Mouse (Mus musculus) kidney, embryonic 16.5 days (tissue): ENCODE data around the gene Kcp. TPM values are rescaled to one million over a fixed set of nuclear protein-coding genes. Genes with fewer than 3 reads are reported as not detected.

Source experiments
- ATAC-seq: fragments of 200-750 bp; cut with Nextera tagmentation; 2 replicates; pipeline ENCODE4 v1.8.0; 2017; ENCODE audit warnings: moderate TSS enrichment; ENCODE audit not compliant: low FRiP score, low TSS enrichment
- H3K27ac ChIP-seq: fragments of 300-500 bp; sonication (generic); 2 replicates; pipeline ENCODE4 v1.5.1; 2014; ENCODE audit warnings: low read length
- H3K27me3 ChIP-seq: fragments of 300-500 bp; sonication (generic); 2 replicates; pipeline ENCODE4 v1.6.1; 2014; ENCODE audit warnings: low read length, control low read depth, mixed read lengths; ENCODE audit not compliant: insufficient read depth
- H3K36me3 ChIP-seq: fragments of 300-500 bp; sonication (generic); 2 replicates; pipeline ENCODE4 v1.6.1; 2014; ENCODE audit warnings: low read length, control low read depth, mixed read lengths; ENCODE audit not compliant: insufficient read depth
- H3K4me1 ChIP-seq: fragments of 300-500 bp; sonication (generic); 2 replicates; pipeline ENCODE4 v1.6.1; 2014; ENCODE audit warnings: low read length, control low read depth, mixed read lengths; ENCODE audit not compliant: insufficient read depth
- H3K4me2 ChIP-seq: fragments of 300-500 bp; sonication (generic); replicated peaks from 2 replicates; pipeline ENCODE4 v1.6.1; 2014; ENCODE audit warnings: low read depth, low read length
- H3K4me3 ChIP-seq: fragments of 300-500 bp; sonication (generic); 2 replicates; pipeline ENCODE4 v1.5.1; 2014; ENCODE audit warnings: mild to moderate bottlenecking, low read length
- H3K9ac ChIP-seq: fragments of 300-500 bp; sonication (generic); replicated peaks from 2 replicates; pipeline ENCODE4 v1.6.1; 2014; ENCODE audit warnings: low read length
- H3K9me3 ChIP-seq: fragments of 300-500 bp; sonication (generic); 2 replicates; pipeline ENCODE4 v1.6.1; 2016; ENCODE audit warnings: low read length, control low read depth
- WGBS: fragments of 180-500 bp; shearing (Covaris S2); extraction: QIAGEN DNeasy Blood & Tissue Kit; methylation state at CpG from one replicate; pipeline ENCODE4 v1.1.7; 2014; 5-methylcytosine and 5-hydroxymethylcytosine counted together
- polyA plus RNA-seq: library from polyadenylated mRNA; unstranded; fragments of >200 nt; fragmentation: Nextera tagmentation; extraction: Ambion mirVana; gene quantifications from 2 replicates; pipeline ENCODE4 v1.2.1, GENCODE M21; 2015

The Kcp gene
- polyA plus RNA-seq, 1 experiment from 2014 or later: 34.5 TPM

- H3K4me3 ChIP-seq: no peak within 1 kb of the TSS
- H3K36me3 ChIP-seq: peaks cover 10% of the 10 kb centered on the region
- no peaks in the 10 kb centered on the region for H3K9me3 ChIP-seq
- H3K4me2 ChIP-seq: no peak within 1 kb of the TSS
- 82% methylated on average over 4 of the region's 4 CpGs for WGBS
- H3K27me3 ChIP-seq: no peaks in the 10 kb centered on the region
- peaks cover 15% of the 10 kb centered on the region for H3K4me1 ChIP-seq
- ATAC-seq: no peak
- H3K27ac ChIP-seq: no peak within 1 kb of the TSS
- H3K9ac ChIP-seq: no peak within 1 kb of the TSS
These were observed 36.6 kb downstream of the Kcp start, which contains the start of gene Atp6v1fnb for GRCm38 (mm10) chr6:29471137-29471536. Atp6v1fnb (plus strand) TSS chr6:29471437.

- Histone ChIP-seq H3K36me3 (peaks cover 10% of the 10 kb centered on the region), H3K9me3 (no peaks in the 10 kb centered on the region), H3K4me1 (peaks cover 12% of the 10 kb centered on the region), H3K27ac (peak overlapping the region; percentile 82), H3K9ac (peak overlapping the region; percentile 70), H3K4me3 (peak overlapping the region; percentile 81), H3K4me2 (peak overlapping the region; percentile 62), H3K27me3 (no peaks in the 10 kb centered on the region)
- 82% methylated on average over 3 of the region's 3 CpGs for WGBS
- no peak for ATAC-seq
These were observed 38.9 kb downstream of the Kcp start for GRCm38 (mm10) chr6:29468851-29469250.

- peaks cover 7% of the 10 kb centered on the region for H3K4me1 ChIP-seq
- H3K27me3 ChIP-seq: no peaks in the 10 kb centered on the region
- WGBS: under 1% methylated on average over 39 of the region's 39 CpGs
- H3K36me3 ChIP-seq: peaks cover 10% of the 10 kb centered on the region
- H3K4me2 ChIP-seq: peak within 1 kb of the TSS; percentile 62
- peak; percentile 94 for ATAC-seq
- peak within 1 kb of the TSS; percentile 70 for H3K9ac ChIP-seq
- peak within 1 kb of the TSS; percentile 81 for H3K4me3 ChIP-seq
- peak within 1 kb of the TSS; percentile 82 for H3K27ac ChIP-seq
- no peaks in the 10 kb centered on the region for H3K9me3 ChIP-seq
These were observed 40.0 kb downstream of the Kcp start, which contains the start of gene Atp6v1f for GRCm38 (mm10) chr6:29467583-29468354. Atp6v1f (plus strand) TSS chr6:29467718.

- H3K9me3 ChIP-seq: no peaks in the 10 kb centered on the region
- 0 out of 2 replicates have a peak, but pooled peaks cover 3% of the 10 kb centered on the region for H3K36me3 ChIP-seq
- no peak overlapping the region for H3K4me3 ChIP-seq
- peaks cover 2% of the 10 kb centered on the region; the same call in 1 of the 2 replicates for H3K4me1 ChIP-seq
- no peak for ATAC-seq
- H3K27me3 ChIP-seq: no peaks in the 10 kb centered on the region
- H3K4me2 ChIP-seq: no peak overlapping the region
- WGBS: 75% methylated on average over 3 of the region's 3 CpGs
- H3K9ac ChIP-seq: no peak overlapping the region
- no peak overlapping the region for H3K27ac ChIP-seq
These were observed 44.4 kb downstream of the Kcp start for GRCm38 (mm10) chr6:29463388-29463787.

GRCm38 (mm10) chr6:29461502-29461901 lies 46.2 kb downstream of the Kcp start:
- no peaks in the 10 kb centered on the region for H3K27me3 ChIP-seq
- no peaks in the 10 kb centered on the region for H3K4me1 ChIP-seq
- ATAC-seq: no peak
- no peak overlapping the region for H3K4me2 ChIP-seq
- no peak overlapping the region for H3K4me3 ChIP-seq
- H3K9me3 ChIP-seq: no peaks in the 10 kb centered on the region
- H3K9ac ChIP-seq: no peak overlapping the region
- 51% methylated on average over 7 of the region's 7 CpGs for WGBS
- 0 out of 2 replicates have a peak, but pooled peaks cover 3% of the 10 kb centered on the region for H3K36me3 ChIP-seq
- H3K27ac ChIP-seq: no peak overlapping the region

GRCm38 (mm10) chr6:29450667-29451066 lies 57.1 kb downstream of the Kcp start:
- H3K9me3 ChIP-seq: no peaks in the 10 kb centered on the region
- no peak overlapping the region for H3K9ac ChIP-seq
- H3K4me1 ChIP-seq: no peaks in the 10 kb centered on the region
- H3K27me3 ChIP-seq: no peaks in the 10 kb centered on the region
- no peak overlapping the region for H3K4me2 ChIP-seq
- 95% methylated on average over 6 of the region's 6 CpGs for WGBS
- no peak overlapping the region for H3K27ac ChIP-seq
- H3K4me3 ChIP-seq: no peak overlapping the region
- peaks cover 36% of the 10 kb centered on the region; the same call in 1 of the 2 replicates for H3K36me3 ChIP-seq
- no peak for ATAC-seq

GRCm38 (mm10) chr6:29449858-29450257 lies 57.9 kb downstream of the Kcp start:
- H3K4me3 ChIP-seq: no peak overlapping the region
- no peak overlapping the region for H3K27ac ChIP-seq
- ATAC-seq: no peak
- H3K36me3 ChIP-seq: peaks cover 42% of the 10 kb centered on the region; the same call in 1 of the 2 replicates
- no peaks in the 10 kb centered on the region for H3K4me1 ChIP-seq
- no peak overlapping the region for H3K9ac ChIP-seq
- H3K27me3 ChIP-seq: no peaks in the 10 kb centered on the region
- WGBS: 33% methylated on average over 4 of the region's 4 CpGs
- no peaks in the 10 kb centered on the region for H3K9me3 ChIP-seq
- no peak overlapping the region for H3K4me2 ChIP-seq

GRCm38 (mm10) chr6:29445354-29445753 lies 62.4 kb downstream of the Kcp start:
- WGBS: 94% methylated on average over 7 of the region's 7 CpGs
- Histone ChIP-seq H3K27me3 (no peaks in the 10 kb centered on the region), H3K4me3 (no peak overlapping the region), H3K9me3 (no peaks in the 10 kb centered on the region), H3K4me1 (no peaks in the 10 kb centered on the region), H3K9ac (no peak overlapping the region), H3K4me2 (no peak overlapping the region), H3K27ac (no peak overlapping the region), H3K36me3 (peaks cover 31% of the 10 kb centered on the region; the same call in 1 of the 2 replicates)
- no peak for ATAC-seq

- H3K4me1 ChIP-seq: no peaks in the 10 kb centered on the region
- 70% methylated on average over 11 of the region's 11 CpGs for WGBS
- no peak for ATAC-seq
These were observed 63.0 kb downstream of the Kcp start for GRCm38 (mm10) chr6:29444773-29445172.

GRCm38 (mm10) chr6:29439789-29440188 lies 68.0 kb downstream of the Kcp start:
- WGBS: 88% methylated on average over 6 of the region's 6 CpGs

More at GRCm38 (mm10) chr6:29444773-29445172, 63.0 kb downstream of the Kcp start:
- Histone ChIP-seq H3K9ac (no peak overlapping the region), H3K4me3 (no peak overlapping the region), H3K9me3 (no peaks in the 10 kb centered on the region), H3K4me2 (no peak overlapping the region), H3K27ac (no peak overlapping the region), H3K36me3 (peaks cover 32% of the 10 kb centered on the region; the same call in 1 of the 2 replicates), H3K27me3 (no peaks in the 10 kb centered on the region)

More at GRCm38 (mm10) chr6:29439789-29440188, 68.0 kb downstream of the Kcp start:
- H3K27me3 ChIP-seq: no peaks in the 10 kb centered on the region
- no peak overlapping the region for H3K4me3 ChIP-seq
- peaks cover 24% of the 10 kb centered on the region for H3K4me1 ChIP-seq
- H3K36me3 ChIP-seq: peaks cover 10% of the 10 kb centered on the region; the same call in 1 of the 2 replicates
- H3K27ac ChIP-seq: no peak overlapping the region
- H3K9me3 ChIP-seq: no peaks in the 10 kb centered on the region
- H3K4me2 ChIP-seq: no peak overlapping the region
- ATAC-seq: no peak
- H3K9ac ChIP-seq: no peak overlapping the region
